13 mouse cellular contexts compared by ENCODE assay signal in genomic region chr10:8226650-8227049, GRCm38 (mm10).
"Had no signal": no experiment of that assay in that cellular context is flagged by ENCODE, and none has a peak within 500 bp of the region (broad histone marks: within the 10 kb centered on the region; RNA-seq: fewer than 3 reads in every experiment).

No protein-coding gene starts in this region.

- H3K4me2 ChIP-seq: hindbrain, embryonic 14.5 days; limb, embryonic 12.5 days; liver, embryonic 13.5 days; midbrain, embryonic 15.5 days; neural tube, embryonic 12.5 days; stomach, embryonic 15.5 days had no signal

- H3K9me3 ChIP-seq: limb, embryonic 12.5 days; liver, embryonic 13.5 days; midbrain, embryonic 15.5 days; neural tube, embryonic 12.5 days; stomach, embryonic 15.5 days had no signal

- H3K27ac ChIP-seq: hindbrain, embryonic 14.5 days; limb, embryonic 12.5 days; liver, embryonic 13.5 days; midbrain, embryonic 15.5 days; neural tube, embryonic 12.5 days; stomach, embryonic 15.5 days had no signal

- H3K27me3 ChIP-seq: liver, embryonic 13.5 days; midbrain, embryonic 15.5 days; neural tube, embryonic 12.5 days; stomach, embryonic 15.5 days had no signal

- H3K36me3 ChIP-seq: limb, embryonic 12.5 days; liver, embryonic 13.5 days; midbrain, embryonic 15.5 days; neural tube, embryonic 12.5 days; stomach, embryonic 15.5 days had no signal

- ATAC-seq: lung, postnatal 0 days; midbrain, embryonic 15.5 days had no signal

- H3K4me3 ChIP-seq: limb, embryonic 12.5 days; liver, embryonic 13.5 days; midbrain, embryonic 15.5 days; neural tube, embryonic 12.5 days; stomach, embryonic 15.5 days had no signal

- H3K4me1 ChIP-seq: liver, embryonic 13.5 days; midbrain, embryonic 15.5 days; neural tube, embryonic 12.5 days; stomach, embryonic 15.5 days had no signal

- DNase-seq: kidney, adult 18-20 months; kidney, postnatal 14 days; layer of hippocampus, postnatal 36 days; liver, embryonic 13.5 days; lung, adult 2 months; lung, postnatal 36 days; right cerebral cortex, postnatal 4 days had no signal

- H3K9ac ChIP-seq: hindbrain, embryonic 14.5 days; limb, embryonic 12.5 days; liver, embryonic 13.5 days; midbrain, embryonic 15.5 days; neural tube, embryonic 12.5 days; stomach, embryonic 15.5 days had no signal
